Comparison of ENCODE assay signal across 8 mouse cellular contexts in the genomic region with DNA sequence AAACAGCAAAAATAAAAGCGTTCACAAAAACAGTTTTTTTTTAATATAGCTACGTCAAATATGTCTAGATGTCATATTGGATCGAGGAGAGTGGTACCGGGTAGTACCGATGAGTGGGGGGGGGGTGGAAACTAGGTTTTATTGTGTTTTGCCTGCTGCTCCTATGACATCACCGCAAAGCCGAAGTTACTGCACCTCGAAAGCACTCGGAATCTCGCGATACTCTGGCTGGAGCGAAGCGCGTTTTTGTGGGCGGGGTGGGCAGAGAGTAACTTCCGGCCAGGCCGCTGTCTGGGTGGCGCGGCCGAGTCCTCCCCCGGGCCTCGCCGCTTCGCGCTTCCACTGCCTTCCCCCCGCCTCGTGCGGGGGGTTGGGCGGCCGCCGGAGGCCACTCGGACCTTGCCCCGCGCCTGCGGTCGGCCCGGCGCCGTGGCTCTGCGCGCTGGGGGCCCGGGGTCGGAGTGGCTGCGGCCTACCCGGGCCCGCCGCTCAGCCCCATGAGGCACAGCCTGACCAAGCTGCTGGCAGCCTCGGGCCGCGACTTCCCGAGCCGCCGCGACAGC. TPM values are rescaled to one million over a fixed set of nuclear protein-coding genes. Genes with fewer than 3 reads are reported as not detected.
DNase-seq lines count a peak whose midpoint lies in the region; ATAC-seq and TF ChIP-seq lines count a peak whose summit lies in the region.

A gene (plus strand): TSS at position 212 of the 563 bp plus-strand sequence.

- H3K36me3 ChIP-seq in E14TG2a.4 (ENCODE audit: insufficient read depth, low read length), result peaks cover 26% of the 10 kb centered on the region
- peaks cover 2% of the 10 kb centered on the region; the same call in 1 of the 2 replicates for H3K36me3 ChIP-seq in forebrain, embryonic 12.5 days (replicated peaks)
- H3K36me3 ChIP-seq in heart, postnatal 0 days (replicated peaks; ENCODE audit: control insufficient read depth, insufficient read depth, low read length), result 0 out of 2 replicates have a peak, but pooled peaks cover 5% of the 10 kb centered on the region
- peaks cover 3% of the 10 kb centered on the region for H3K36me3 ChIP-seq in liver, embryonic 16.5 days (ENCODE audit: control insufficient read depth, insufficient read depth)
- peaks cover 5% of the 10 kb centered on the region for H3K36me3 ChIP-seq in neural tube, embryonic 13.5 days
- no peaks in the 10 kb centered on the region for H3K36me3 ChIP-seq in testis, adult 2 months (ENCODE audit: control insufficient read depth, insufficient read depth, low read length)

- peaks cover 21% of the 10 kb centered on the region for H3K4me1 ChIP-seq in E14TG2a.4 (replicated peaks; ENCODE audit: low read depth, low read length)
- peaks cover 5% of the 10 kb centered on the region; the same call in 1 of the 2 replicates for H3K4me1 ChIP-seq in forebrain, embryonic 12.5 days
- H3K4me1 ChIP-seq in heart, postnatal 0 days (ENCODE audit: control insufficient read depth, insufficient read depth), result peaks cover 10% of the 10 kb centered on the region; the same call in 1 of the 2 replicates
- no peaks in the 10 kb centered on the region for H3K4me1 ChIP-seq in liver, embryonic 16.5 days (ENCODE audit: control insufficient read depth, low read depth, low read length)
- peaks cover 14% of the 10 kb centered on the region for H3K4me1 ChIP-seq in neural tube, embryonic 13.5 days (replicated peaks)
- no peaks in the 10 kb centered on the region for H3K4me1 ChIP-seq in testis, adult 2 months (ENCODE audit: control insufficient read depth, insufficient read depth, low read length)

- ATAC-seq in forebrain, embryonic 12.5 days (ENCODE audit: low FRiP score), result peak; percentile 96
- peak; percentile 95 for ATAC-seq in heart, postnatal 0 days (ENCODE audit: insufficient read depth, low read depth)
- peak; percentile 93 for ATAC-seq in liver, embryonic 16.5 days (ENCODE audit: low read depth)
- peak; percentile 96 for ATAC-seq in neural tube, embryonic 13.5 days (ENCODE audit: low read depth)

- H3K4me2 ChIP-seq in forebrain, embryonic 12.5 days, result peak within 1 kb of the TSS; percentile 81
- peak within 1 kb of the TSS; percentile 97 for H3K4me2 ChIP-seq in heart, postnatal 0 days (ENCODE audit: low read depth, low read length)
- peak within 1 kb of the TSS; percentile 76 for H3K4me2 ChIP-seq in liver, embryonic 16.5 days (ENCODE audit: low read depth, low read length)
- H3K4me2 ChIP-seq in neural tube, embryonic 13.5 days, result peak within 1 kb of the TSS; percentile 99

- no peak for TF ChIP-seq CTCF in E14TG2a.4 (conservative IDR thresholded peaks at IDR 0.05; ENCODE audit: low read length)
- no peak for TF ChIP-seq CTCF in heart, postnatal 0 days (IDR thresholded peaks at IDR 0.05; ENCODE audit: low read depth)
- TF ChIP-seq CTCF in testis, adult 2 months (IDR thresholded peaks at IDR 0.05; ENCODE audit: control insufficient read depth, insufficient read depth, insufficient replicate concordance, low read depth, low read length), result no peak

- no peaks in the 10 kb centered on the region for H3K9me3 ChIP-seq in E14TG2a.4 (ENCODE audit: low read length)
- H3K9me3 ChIP-seq in forebrain, embryonic 12.5 days, result no peaks in the 10 kb centered on the region
- no peaks in the 10 kb centered on the region for H3K9me3 ChIP-seq in heart, postnatal 0 days (replicated peaks; ENCODE audit: control insufficient read depth, low read length)
- no peaks in the 10 kb centered on the region for H3K9me3 ChIP-seq in liver, embryonic 16.5 days (replicated peaks; ENCODE audit: control insufficient read depth, low read length)
- H3K9me3 ChIP-seq in neural tube, embryonic 13.5 days, result no peaks in the 10 kb centered on the region

- WGBS in forebrain, embryonic 12.5 days, result under 1% methylated on average over 46 of the region's 54 CpGs
- WGBS in heart, postnatal 0 days, result under 1% methylated on average over 37 of the region's 54 CpGs
- WGBS in liver, embryonic 16.5 days (ENCODE audit: insufficient replicate concordance), result under 1% methylated on average over 54 of the region's 54 CpGs
- under 1% methylated on average over 41 of the region's 54 CpGs for WGBS in neural tube, embryonic 13.5 days

- peak within 1 kb of the TSS; percentile 99 for H3K9ac ChIP-seq in forebrain, embryonic 12.5 days
- peak within 1 kb of the TSS; percentile 100 for H3K9ac ChIP-seq in heart, postnatal 0 days (replicated peaks; ENCODE audit: low read depth, low read length)
- H3K9ac ChIP-seq in liver, embryonic 16.5 days (ENCODE audit: low read depth, low read length), result peak within 1 kb of the TSS; percentile 99
- peak within 1 kb of the TSS; percentile 99 for H3K9ac ChIP-seq in neural tube, embryonic 13.5 days

- H3K27me3 ChIP-seq in E14TG2a.4 (ENCODE audit: insufficient read depth, low read length), result no peaks in the 10 kb centered on the region
- H3K27me3 ChIP-seq in forebrain, embryonic 12.5 days, result no peaks in the 10 kb centered on the region; the same call in 1 of the 2 replicates
- no peaks in the 10 kb centered on the region for H3K27me3 ChIP-seq in heart, postnatal 0 days (ENCODE audit: control insufficient read depth, insufficient read depth, low read length)
- no peaks in the 10 kb centered on the region for H3K27me3 ChIP-seq in liver, embryonic 16.5 days (ENCODE audit: control insufficient read depth, insufficient read depth, low read depth, low read length)
- H3K27me3 ChIP-seq in neural tube, embryonic 13.5 days, result no peaks in the 10 kb centered on the region
- H3K27me3 ChIP-seq in testis, adult 2 months (ENCODE audit: control insufficient read depth, insufficient read depth, low read length), result no peaks in the 10 kb centered on the region

- peak within 1 kb of the TSS; percentile 99 for H3K27ac ChIP-seq in forebrain, embryonic 12.5 days
- H3K27ac ChIP-seq in heart, postnatal 0 days (ENCODE audit: low read depth), result peak within 1 kb of the TSS; percentile 100
- H3K27ac ChIP-seq in liver, embryonic 16.5 days (ENCODE audit: low read length), result peak within 1 kb of the TSS; percentile 96
- peak within 1 kb of the TSS; percentile 98 for H3K27ac ChIP-seq in neural tube, embryonic 13.5 days (replicated peaks)
- H3K27ac ChIP-seq in testis, adult 2 months (ENCODE audit: control insufficient read depth, insufficient read depth, low read depth, low read length), result peak within 1 kb of the TSS; percentile 97

- H3K4me3 ChIP-seq in E14TG2a.4 (replicated peaks; ENCODE audit: low read length), result peak within 1 kb of the TSS; percentile 95
- peak within 1 kb of the TSS; percentile 91 for H3K4me3 ChIP-seq in forebrain, embryonic 12.5 days (replicated peaks)
- H3K4me3 ChIP-seq in heart, postnatal 0 days (ENCODE audit: low read depth, low read length), result peak within 1 kb of the TSS; percentile 100
- peak within 1 kb of the TSS; percentile 100 for H3K4me3 ChIP-seq in liver, embryonic 16.5 days (ENCODE audit: low read depth, low read length)
- peak within 1 kb of the TSS; percentile 98 for H3K4me3 ChIP-seq in neural tube, embryonic 13.5 days
- H3K4me3 ChIP-seq in testis, adult 2 months (ENCODE audit: control insufficient read depth, low read depth, low read length), result peak within 1 kb of the TSS; percentile 99

- peak; percentile 84 for TF ChIP-seq POLR2A in testis, adult 2 months (IDR thresholded peaks at IDR 0.05; ENCODE audit: control insufficient read depth, low read depth, low read length)

- peak; percentile 97 for DNase-seq in c-Kit-positive CD71-positive TER-119-positive erythroid progenitor cells, embryonic 14.5 days (ENCODE audit: low spot score)
- peak; percentile 98 for DNase-seq in heart, postnatal 0 days (ENCODE audit: low spot score)
- DNase-seq in kidney, postnatal 4 days, result peak; percentile 95 to 98

- peak; percentile 96 for TF ChIP-seq EP300 in heart, postnatal 0 days (IDR thresholded peaks at IDR 0.05; ENCODE audit: low read depth)

RNA-seq across cellular contexts. Expression of the gene that starts here (rescaled TPM):
- 58.3 and 61.5 TPM in 2 replicates for polyA plus RNA-seq in forebrain, embryonic 12.5 days (2016; fragmentation: Nextera tagmentation; extraction: Ambion mirVana)
- 49.3 and 55.3 TPM in 2 replicates for total RNA-seq in heart, postnatal 0 days (2014; rRNA removed; ENCODE audit: low replicate concordance)
- polyA plus RNA-seq in heart, postnatal 0 days (2015; fragmentation: Nextera tagmentation; extraction: Ambion mirVana), result 10.6 and 11.3 TPM in 2 replicates
- 5.0 and 5.6 TPM in 2 replicates for polyA plus RNA-seq in liver, embryonic 16.5 days (2015; fragmentation: Nextera tagmentation; extraction: Ambion mirVana)
- 38.8 and 41.2 TPM in 2 replicates for polyA plus RNA-seq in neural tube, embryonic 13.5 days (2015; fragmentation: Nextera tagmentation; extraction: Ambion mirVana)
- polyA plus RNA-seq in testis, adult 2 months (2012; rRNA removed), result 21.7 and 24.6 TPM in 2 replicates

Comparison
In these comparisons a context has a peak if more than half of its experiments do, and no peak if none do; other contexts are left out.
1. Peak in every context shown above with its lines: DNase-seq, ATAC-seq, H3K4me3 ChIP-seq and H3K27ac ChIP-seq.